Mouse (Mus musculus): ENCODE measurements at regions not wholly inside any gene's neighbourhood (a gene's known extent, or its start where the extent isn't known, plus 50 kb on each side); places are given as distances from the start of the nearest gene placed in this dataset.
A peak's percentile ranks its signal among the peaks of the same experiment; 100 is the strongest.

- H3K27me3 ChIP-seq (ENCODE audit: control insufficient read depth, insufficient read depth, low read length), result no peaks in the 10 kb centered on the region
- WGBS, result 47% methylated on average over 16 of the region's 16 CpGs
- TF ChIP-seq POLR2A (IDR thresholded peaks at IDR 0.05; ENCODE audit: low read depth, low read length), result no peak
- TF ChIP-seq CTCF (IDR thresholded peaks at IDR 0.05; ENCODE audit: extremely low read depth, insufficient read length, insufficient replicate concordance, low read depth, low read length), result no peak
- H3K4me1 ChIP-seq (ENCODE audit: control insufficient read depth, insufficient read depth, insufficient read length, low read length), result peaks cover 58% of the 10 kb centered on the region
- H3K4me3 ChIP-seq (ENCODE audit: low read depth, low read length), result no peak overlapping the region
- peak overlapping the region; percentile 93 for H3K27ac ChIP-seq (ENCODE audit: insufficient read depth, low read depth, low read length)
- no peaks in the 10 kb centered on the region for H3K36me3 ChIP-seq (ENCODE audit: control insufficient read depth, insufficient read depth, low read length)
Observed at GRCm38 (mm10) chr8:126831312-126832162, 114.1 kb downstream of the Tomm20 start.

GRCm38 (mm10) chr8:126830242-126830530, 115.5 kb downstream of the Tomm20 start:
- peak overlapping the region; percentile 93 for H3K27ac ChIP-seq (ENCODE audit: insufficient read depth, low read depth, low read length)
- no peak for TF ChIP-seq POLR2A (IDR thresholded peaks at IDR 0.05; ENCODE audit: low read depth, low read length)
- no peak for TF ChIP-seq CTCF (IDR thresholded peaks at IDR 0.05; ENCODE audit: extremely low read depth, insufficient read length, insufficient replicate concordance, low read depth, low read length)
- WGBS, result 54% methylated on average over 5 of the region's 5 CpGs
- peaks cover 67% of the 10 kb centered on the region for H3K4me1 ChIP-seq (ENCODE audit: control insufficient read depth, insufficient read depth, insufficient read length, low read length)
- no peak overlapping the region for H3K4me3 ChIP-seq (ENCODE audit: low read depth, low read length)
- no peaks in the 10 kb centered on the region for H3K36me3 ChIP-seq (ENCODE audit: control insufficient read depth, insufficient read depth, low read length)
- no peaks in the 10 kb centered on the region for H3K27me3 ChIP-seq (ENCODE audit: control insufficient read depth, insufficient read depth, low read length)

- Histone ChIP-seq H3K4me1 (ENCODE audit: control insufficient read depth, insufficient read depth, insufficient read length, low read length) (peaks cover 72% of the 10 kb centered on the region), H3K27ac (ENCODE audit: insufficient read depth, low read depth, low read length) (peak overlapping the region; percentile 93), H3K36me3 (ENCODE audit: control insufficient read depth, insufficient read depth, low read length) (no peaks in the 10 kb centered on the region), H3K27me3 (ENCODE audit: control insufficient read depth, insufficient read depth, low read length) (no peaks in the 10 kb centered on the region), H3K4me3 (ENCODE audit: low read depth, low read length) (no peak overlapping the region)
- TF ChIP-seq CTCF (IDR thresholded peaks at IDR 0.05; ENCODE audit: extremely low read depth, insufficient read length, insufficient replicate concordance, low read depth, low read length) (no peak), POLR2A (IDR thresholded peaks at IDR 0.05; ENCODE audit: low read depth, low read length) (peak; percentile 37; the same call in 1 of the 2 replicates)
- 24% methylated on average over 17 of the region's 17 CpGs for WGBS
Observed at GRCm38 (mm10) chr8:126829376-126830241, 116.0 kb downstream of the Tomm20 start.

GRCm38 (mm10) chr8:126827681-126828383, 117.8 kb downstream of the Tomm20 start:
- peak overlapping the region; percentile 100 for H3K27ac ChIP-seq (ENCODE audit: insufficient read depth, low read depth, low read length)
- H3K4me1 ChIP-seq (ENCODE audit: control insufficient read depth, insufficient read depth, insufficient read length, low read length), result peaks cover 65% of the 10 kb centered on the region
- WGBS, result 8% methylated on average over 6 of the region's 6 CpGs
- H3K4me3 ChIP-seq (ENCODE audit: low read depth, low read length), result no peak overlapping the region
- TF ChIP-seq CTCF (IDR thresholded peaks at IDR 0.05; ENCODE audit: extremely low read depth, insufficient read length, insufficient replicate concordance, low read depth, low read length) (no peak), POLR2A (IDR thresholded peaks at IDR 0.05; ENCODE audit: low read depth, low read length) (no peak)
- no peaks in the 10 kb centered on the region for H3K27me3 ChIP-seq (ENCODE audit: control insufficient read depth, insufficient read depth, low read length)
- no peaks in the 10 kb centered on the region for H3K36me3 ChIP-seq (ENCODE audit: control insufficient read depth, insufficient read depth, low read length)

- Histone ChIP-seq H3K4me3 (ENCODE audit: low read depth, low read length) (no peak overlapping the region), H3K27ac (ENCODE audit: insufficient read depth, low read depth, low read length) (peak overlapping the region; percentile 100), H3K4me1 (ENCODE audit: control insufficient read depth, insufficient read depth, insufficient read length, low read length) (peaks cover 54% of the 10 kb centered on the region), H3K27me3 (ENCODE audit: control insufficient read depth, insufficient read depth, low read length) (no peaks in the 10 kb centered on the region), H3K36me3 (ENCODE audit: control insufficient read depth, insufficient read depth, low read length) (no peaks in the 10 kb centered on the region)
- TF ChIP-seq CTCF (IDR thresholded peaks at IDR 0.05; ENCODE audit: extremely low read depth, insufficient read length, insufficient replicate concordance, low read depth, low read length), result no peak
- TF ChIP-seq POLR2A (IDR thresholded peaks at IDR 0.05; ENCODE audit: low read depth, low read length), result no peak; the same call in 1 of the 2 replicates
- 4% methylated on average over 11 of the region's 11 CpGs for WGBS
Observed at GRCm38 (mm10) chr8:126826328-126827285, 119.0 kb downstream of the Tomm20 start.

- H3K27ac ChIP-seq (ENCODE audit: insufficient read depth, low read depth, low read length), result peak overlapping the region; percentile 100
- no peaks in the 10 kb centered on the region for H3K36me3 ChIP-seq (ENCODE audit: control insufficient read depth, insufficient read depth, low read length)
- TF ChIP-seq CTCF (IDR thresholded peaks at IDR 0.05; ENCODE audit: extremely low read depth, insufficient read length, insufficient replicate concordance, low read depth, low read length), result no peak
- TF ChIP-seq POLR2A (IDR thresholded peaks at IDR 0.05; ENCODE audit: low read depth, low read length), result no peak
- no peaks in the 10 kb centered on the region for H3K27me3 ChIP-seq (ENCODE audit: control insufficient read depth, insufficient read depth, low read length)
- H3K4me1 ChIP-seq (ENCODE audit: control insufficient read depth, insufficient read depth, insufficient read length, low read length), result peaks cover 50% of the 10 kb centered on the region
- WGBS, result 18% methylated on average over 3 of the region's 3 CpGs
- H3K4me3 ChIP-seq (ENCODE audit: low read depth, low read length), result no peak overlapping the region
Observed at GRCm38 (mm10) chr8:126825877-126826276, 119.8 kb downstream of the Tomm20 start.

All from small intestine, adult 2 months (tissue).